Mouse (Mus musculus) E14TG2a.4 (cell line): ENCODE data around the gene Hecw1.

Experiments
- CTCF ChIP-seq: conservative IDR thresholded peaks from 2 replicates; pipeline ENCODE4 v1.5.1; 2014; ENCODE audit warnings: low read length
- NANOG ChIP-seq: IDR thresholded peaks from 2 replicates; pipeline ENCODE4 v1.6.1; 2014; ENCODE audit warnings: borderline replicate concordance, low read length, mixed read lengths
- POU5F1 ChIP-seq: IDR thresholded peaks from 2 replicates; pipeline ENCODE4 v1.6.1; 2014; ENCODE audit warnings: low read length, borderline replicate concordance

- TF ChIP-seq CTCF (no peak), POU5F1 (no peak), NANOG (no peak)
Observed at GRCm38 (mm10) chr13:14517478-14517877, 5.5 kb downstream of the Hecw1 start.
